Mouse (Mus musculus) gastrocnemius, postnatal 4 days (tissue): ENCODE results near the gene Nckap1l. TPM values are rescaled to one million over a fixed set of nuclear protein-coding genes. Genes with fewer than 3 reads are reported as not detected.
"Not testable (repeated sequence)": the region's sequence is repeated elsewhere in the genome, so short reads cannot be mapped to it uniquely, and the experiment has no call there.

ENCODE experiments used
- DNase-seq, 2 experiments: peaks; one replicate each; pipeline ENCODE4 v3.0.0; 2021 to 2022; ENCODE audit warnings: low spot score in 2 of 2, mixed read lengths in 2 of 2
- long read RNA-seq, 2 experiments: library from polyadenylated mRNA; stranded (forward); transcript quantifications; one replicate each; pipeline ENCODE4 v2.0.0; 2021
- total RNA-seq, 2 experiments: library from RNA; stranded (reverse); gene quantifications; 2 replicates each; pipeline ENCODE4 v1.2.3; 2021

Gene Nckap1l
- total RNA-seq = 1 to 10 TPM; 5.2 to 5.6 TPM
- long read RNA-seq, experiment 1, full-length matches to known transcripts = 2 of 5 reads
- long read RNA-seq, experiment 1, partial matches to known transcripts = 2 of 5 reads
- long read RNA-seq, experiment 1, other reads (novel, unspliced or antisense) = 1 of 5 reads
- long read RNA-seq, experiment 2, full-length matches to known transcripts = 4 of 7 reads
- long read RNA-seq, experiment 2, partial matches to known transcripts = 1 of 7 reads
- long read RNA-seq, experiment 2, other reads (novel, unspliced or antisense) = 2 of 7 reads

- peak in 1 of 2 experiments; percentile 21 for DNase-seq
Observed at GRCm38 (mm10) chr15:103453551-103454218, at the start of gene Nckap1l. Nckap1l (plus strand) TSS chr15:103453794.

DNA sequence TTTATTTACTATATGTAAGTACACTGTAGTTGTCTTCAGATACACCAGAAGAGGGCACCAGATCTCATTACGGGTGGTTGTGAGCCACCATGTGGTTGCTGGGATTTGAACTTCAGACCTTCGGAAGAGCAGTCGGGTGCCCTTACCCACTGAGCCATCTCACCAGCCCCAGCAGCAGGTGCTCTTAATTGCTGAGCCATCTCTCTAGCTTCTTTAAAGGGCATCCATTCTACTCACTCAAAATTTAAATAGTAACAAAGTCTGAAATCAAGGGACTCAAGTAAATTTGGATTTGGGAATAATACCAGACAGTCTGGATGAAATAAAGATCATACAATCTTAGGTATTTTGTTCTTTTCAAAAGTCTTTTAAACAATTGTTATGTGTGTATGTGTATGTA lies 48.0 kb upstream of the Nckap1l start:
- DNase-seq = not testable (repeated sequence)

- DNase-seq = no peak
Observed at GRCm38 (mm10) chr15:103427017-103427416, 26.6 kb upstream of the Nckap1l start.

DNA sequence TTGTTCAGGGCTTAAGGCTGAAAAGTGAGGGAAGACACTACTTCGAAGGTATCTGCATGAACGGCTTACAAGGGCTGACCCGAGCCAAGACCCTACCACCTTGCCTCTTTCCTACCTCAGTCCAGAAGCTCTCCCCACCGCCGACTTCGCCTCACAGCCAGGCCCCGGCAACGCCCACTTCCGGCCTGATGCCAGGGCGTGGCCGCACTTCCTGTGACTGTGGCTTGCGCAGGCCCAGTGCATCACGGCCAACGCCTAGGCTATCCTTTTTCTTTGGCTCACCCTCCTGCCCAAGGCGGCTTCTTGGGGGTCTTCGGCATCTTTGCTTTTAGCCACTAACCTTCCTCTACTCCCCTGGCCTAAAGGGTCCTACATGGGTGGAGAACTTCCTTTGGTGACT lies 23.4 kb upstream of the Nckap1l start, which contains the start of gene Gtsf1:
Gene Gtsf1, minus strand, starts transcription at position 230 of the 400 bp plus-strand sequence.
- DNase-seq = peak in 1 of 2 experiments; percentile 18

DNA sequence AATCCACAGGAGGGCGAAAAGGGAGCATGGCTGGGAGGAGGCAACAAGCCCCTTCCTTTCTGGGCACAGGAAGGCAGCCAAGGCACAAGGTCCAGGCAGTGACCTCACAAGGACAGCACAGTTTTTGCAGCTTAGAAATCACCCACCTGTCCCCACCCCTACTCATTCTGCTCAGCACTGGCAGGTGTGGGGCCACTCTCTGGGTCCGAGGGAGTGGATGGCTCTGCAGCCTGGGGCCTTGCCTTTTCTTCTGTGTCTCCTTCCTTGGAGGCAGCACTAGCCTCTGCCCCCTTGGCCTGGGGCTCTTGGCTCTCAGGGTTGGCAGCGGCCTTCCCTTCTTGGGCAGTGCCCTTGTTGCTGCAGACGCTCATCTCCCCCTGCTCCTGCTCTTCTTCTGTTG lies 7.6 kb upstream of the Nckap1l start:
- DNase-seq = not testable (repeated sequence)

- DNase-seq = no peak
Observed at GRCm38 (mm10) chr15:103448369-103448768, 5.2 kb upstream of the Nckap1l start, which contains the start of gene Gtsf2. Gtsf2 (minus strand) TSS chr15:103448469.

- DNase-seq = no peak
Observed at GRCm38 (mm10) chr15:103454449-103454848, 855 bp downstream of the Nckap1l start.

GRCm38 (mm10) chr15:103462539-103463261 lies 9.1 kb downstream of the Nckap1l start:
- DNase-seq = peak in 1 of 2 experiments; percentile 25

- no peak for DNase-seq
Observed at GRCm38 (mm10) chr15:103471488-103472194, 18.0 kb downstream of the Nckap1l start.

DNA sequence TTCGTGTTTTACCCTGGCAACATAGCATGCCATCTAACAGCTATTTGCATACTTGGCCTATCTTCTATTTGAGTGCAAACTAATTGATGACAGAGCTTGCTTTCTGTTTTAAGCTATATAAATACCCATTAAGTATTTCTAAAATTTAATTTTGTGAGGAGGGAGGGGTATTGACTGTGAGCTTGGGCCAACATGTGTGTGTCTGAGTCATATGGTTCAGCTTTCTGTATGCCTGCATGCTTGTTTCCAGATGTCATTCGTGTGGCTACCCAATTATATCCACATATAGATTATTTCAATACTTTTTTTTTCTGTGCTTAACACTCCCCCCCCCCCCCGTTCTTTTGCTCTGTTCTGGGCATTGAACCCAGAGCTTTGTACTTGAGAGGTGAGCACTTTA lies 18.7 kb downstream of the Nckap1l start:
- no peak for DNase-seq

DNA sequence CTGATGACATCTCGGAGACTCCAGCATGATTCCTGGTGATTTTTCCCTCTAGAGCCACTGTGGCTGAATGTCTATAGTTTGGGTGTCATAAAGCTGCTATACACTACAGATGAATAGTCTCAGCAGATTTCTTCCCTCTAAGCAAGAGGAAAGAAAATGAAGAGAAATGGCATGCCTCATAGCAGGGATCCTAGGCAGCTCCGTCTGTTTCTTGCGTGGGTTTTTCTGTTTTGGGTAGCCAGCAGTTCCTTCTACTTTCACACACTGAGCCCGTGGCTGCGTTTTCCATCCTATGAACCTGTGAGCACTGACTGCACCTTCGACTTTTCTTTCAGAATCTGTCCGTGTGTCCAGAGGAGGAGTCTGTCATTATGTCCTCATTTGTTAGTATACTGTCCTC lies 19.6 kb downstream of the Nckap1l start:
- DNase-seq = no peak

- no peak for DNase-seq
Observed at GRCm38 (mm10) chr15:103473769-103474168, 20.2 kb downstream of the Nckap1l start.

DNA sequence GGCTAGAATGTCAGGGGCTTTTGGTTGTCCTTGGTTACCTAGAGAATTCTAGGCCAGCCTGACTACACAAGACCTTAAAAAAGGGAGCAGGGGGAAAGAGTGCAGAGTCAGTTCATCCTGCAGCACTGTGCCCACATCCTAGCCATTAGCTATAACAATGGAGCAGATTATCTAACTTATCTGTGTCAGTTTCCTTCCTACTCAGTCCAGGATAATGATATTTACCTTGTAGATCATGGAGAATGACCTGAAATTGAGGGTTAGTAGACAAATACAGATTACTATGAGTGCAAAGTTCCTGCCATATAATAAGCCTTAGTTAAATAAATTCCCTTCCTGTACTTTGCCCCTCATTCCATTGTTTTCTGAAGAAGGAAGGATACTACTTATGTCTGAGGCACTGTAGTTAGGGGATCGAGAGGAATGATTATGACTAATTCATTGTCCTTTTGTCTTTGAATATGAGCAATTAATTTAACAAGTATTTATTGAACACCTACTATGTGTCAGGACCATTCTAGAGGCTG lies 25.5 kb downstream of the Nckap1l start:
- DNase-seq = no peak

GRCm38 (mm10) chr15:103480129-103480528 lies 26.5 kb downstream of the Nckap1l start:
- DNase-seq = no peak

GRCm38 (mm10) chr15:103482488-103482887 lies 28.9 kb downstream of the Nckap1l start:
- DNase-seq = no peak

DNA sequence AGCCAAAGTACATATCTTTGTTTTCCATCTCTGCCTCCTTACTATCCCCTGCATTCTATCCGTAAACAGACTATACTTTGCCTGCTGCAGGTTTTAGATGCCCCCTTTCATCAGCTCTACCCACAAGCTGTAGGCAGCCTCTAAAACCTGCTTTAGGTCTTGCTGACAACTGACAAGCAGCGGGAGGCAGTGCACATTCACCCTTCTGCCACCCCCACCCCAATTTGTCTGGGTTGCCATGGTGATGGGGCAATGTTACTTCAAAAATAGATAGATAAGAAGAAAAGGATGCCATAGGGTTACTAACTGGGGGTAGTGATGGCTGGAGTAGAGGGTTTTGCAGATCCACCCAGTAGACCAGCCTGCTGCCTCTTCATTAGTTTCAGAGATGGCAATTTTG lies 30.9 kb downstream of the Nckap1l start:
- DNase-seq = no peak

- DNase-seq = no peak
Observed at GRCm38 (mm10) chr15:103485106-103485505, 31.5 kb downstream of the Nckap1l start.

- DNase-seq = no peak
Observed at GRCm38 (mm10) chr15:103486658-103487057, 33.1 kb downstream of the Nckap1l start.

DNA sequence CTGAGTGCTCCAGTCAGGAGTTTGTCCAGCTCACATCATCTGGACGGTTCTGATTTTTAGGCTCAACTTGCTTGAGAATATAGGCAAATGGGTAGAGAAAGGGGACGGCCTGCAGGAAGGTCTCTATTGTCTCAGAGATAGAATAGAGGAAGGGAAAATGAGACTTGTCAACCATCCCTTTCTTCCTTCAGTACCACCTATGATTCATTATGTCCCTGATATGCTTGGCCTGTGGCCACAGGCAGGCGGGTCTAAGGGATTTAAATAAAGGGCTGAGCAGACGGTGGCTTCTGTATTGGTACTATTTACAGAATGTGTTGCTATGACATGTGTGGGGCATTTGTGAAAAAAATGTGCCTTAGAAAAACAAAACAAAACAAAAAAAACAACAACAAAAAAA lies 34.7 kb downstream of the Nckap1l start:
- no peak for DNase-seq

GRCm38 (mm10) chr15:103496204-103497140 lies 42.9 kb downstream of the Nckap1l start:
- no peak for DNase-seq
